Mouse (Mus musculus): ENCODE measurements around the gene Top2b. TPM values are rescaled to one million over a fixed set of nuclear protein-coding genes. Genes with fewer than 3 reads are reported as not detected.

Gene Top2b
- 8.1 and 14.9 TPM in 2 replicates for polyA plus RNA-seq (2012; rRNA removed)

GRCm38 (mm10) chr14:16364878-16365337, at the start of gene Top2b:
TSS of gene Top2b (plus strand) at chr14:16365179.
- WGBS = under 1% methylated on average over 32 of the region's 32 CpGs
- TF ChIP-seq CTCF (IDR thresholded peaks at IDR 0.05; ENCODE audit: insufficient read depth, low read length) (no peak), POLR2A (IDR thresholded peaks at IDR 0.05; ENCODE audit: borderline replicate concordance, extremely low read depth, low read depth, low read length) (peak; percentile 86)
- peaks cover 13% of the 10 kb centered on the region for H3K4me1 ChIP-seq (ENCODE audit: control insufficient read depth, insufficient read depth, low read length)
- peak within 1 kb of the TSS; percentile 86 for H3K4me3 ChIP-seq (replicated peaks; ENCODE audit: extremely low read depth, low read depth, low read length)
- peak; percentile 96 for DNase-seq

DNA sequence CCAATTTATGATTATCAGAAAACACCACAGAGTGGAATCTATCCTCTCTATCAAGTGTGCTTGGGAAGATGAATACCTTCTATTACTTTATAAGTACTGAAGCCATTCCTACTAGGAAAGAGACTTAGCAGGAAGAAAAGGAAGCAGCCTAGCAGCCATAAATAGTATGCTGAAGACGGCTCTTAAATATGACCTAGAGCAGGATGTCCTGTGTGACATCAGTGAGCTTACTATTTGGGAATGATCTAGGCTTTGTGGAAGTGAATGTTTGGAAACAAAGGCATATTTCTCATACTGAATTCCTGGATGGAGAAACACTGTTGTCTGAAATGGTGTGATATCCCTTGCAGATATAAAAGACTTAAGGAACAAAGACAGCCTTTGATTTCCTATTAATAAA, 48.3 kb upstream of the Top2b start:
- Histone ChIP-seq H3K4me3 (replicated peaks; ENCODE audit: extremely low read depth, low read depth, low read length) (no peak overlapping the region), H3K4me1 (ENCODE audit: control insufficient read depth, insufficient read depth, low read length) (peaks cover 9% of the 10 kb centered on the region)
- WGBS = 33% methylated on average over 1 of the region's 1 CpGs
- no peak for TF ChIP-seq CTCF (IDR thresholded peaks at IDR 0.05; ENCODE audit: insufficient read depth, low read length)
- no peak for TF ChIP-seq POLR2A (IDR thresholded peaks at IDR 0.05; ENCODE audit: borderline replicate concordance, extremely low read depth, low read depth, low read length)
- DNase-seq = no peak

- TF ChIP-seq POLR2A (IDR thresholded peaks at IDR 0.05; ENCODE audit: borderline replicate concordance, extremely low read depth, low read depth, low read length) (no peak), CTCF (IDR thresholded peaks at IDR 0.05; ENCODE audit: insufficient read depth, low read length) (no peak)
- DNase-seq = no peak
- WGBS = 90% methylated on average over 2 of the region's 2 CpGs
- H3K4me1 ChIP-seq (ENCODE audit: control insufficient read depth, insufficient read depth, low read length) = peaks cover 3% of the 10 kb centered on the region; the same call in 1 of the 2 replicates
- no peak overlapping the region for H3K4me3 ChIP-seq (replicated peaks; ENCODE audit: extremely low read depth, low read depth, low read length)
Measured at GRCm38 (mm10) chr14:16319818-16320217, 45.2 kb upstream of the Top2b start.

DNA sequence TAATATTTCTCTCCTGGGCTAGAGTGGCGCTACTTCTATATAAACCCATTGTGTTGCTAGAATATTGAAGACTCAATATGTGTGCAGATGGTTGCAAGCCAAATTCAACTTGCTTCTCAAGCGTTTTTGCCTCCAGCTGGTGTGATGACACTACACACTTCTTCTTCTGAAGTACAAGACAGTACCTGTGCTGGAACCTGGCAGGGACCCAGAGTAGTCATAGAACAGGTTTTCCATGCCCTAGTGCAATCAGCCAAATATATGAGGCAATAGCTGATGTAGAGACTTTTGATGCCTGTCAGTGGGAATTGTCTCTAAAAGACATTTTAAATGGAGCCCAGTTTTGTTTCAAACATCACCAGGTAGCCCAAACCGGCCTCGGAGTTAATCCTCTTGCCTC, 40.6 kb upstream of the Top2b start:
- Histone ChIP-seq H3K4me1 (ENCODE audit: control insufficient read depth, insufficient read depth, low read length) (no peaks in the 10 kb centered on the region), H3K4me3 (replicated peaks; ENCODE audit: extremely low read depth, low read depth, low read length) (no peak overlapping the region)
- no peak for DNase-seq
- 83% methylated on average over 4 of the region's 4 CpGs for WGBS
- TF ChIP-seq POLR2A (IDR thresholded peaks at IDR 0.05; ENCODE audit: borderline replicate concordance, extremely low read depth, low read depth, low read length) (no peak), CTCF (IDR thresholded peaks at IDR 0.05; ENCODE audit: insufficient read depth, low read length) (no peak)

GRCm38 (mm10) chr14:16325208-16325607, 39.8 kb upstream of the Top2b start:
- TF ChIP-seq POLR2A (IDR thresholded peaks at IDR 0.05; ENCODE audit: borderline replicate concordance, extremely low read depth, low read depth, low read length) (no peak), CTCF (IDR thresholded peaks at IDR 0.05; ENCODE audit: insufficient read depth, low read length) (no peak)
- Histone ChIP-seq H3K4me3 (replicated peaks; ENCODE audit: extremely low read depth, low read depth, low read length) (no peak overlapping the region), H3K4me1 (ENCODE audit: control insufficient read depth, insufficient read depth, low read length) (no peaks in the 10 kb centered on the region)
- DNase-seq = no peak
- 20% methylated on average over 1 of the region's 1 CpGs for WGBS

DNA sequence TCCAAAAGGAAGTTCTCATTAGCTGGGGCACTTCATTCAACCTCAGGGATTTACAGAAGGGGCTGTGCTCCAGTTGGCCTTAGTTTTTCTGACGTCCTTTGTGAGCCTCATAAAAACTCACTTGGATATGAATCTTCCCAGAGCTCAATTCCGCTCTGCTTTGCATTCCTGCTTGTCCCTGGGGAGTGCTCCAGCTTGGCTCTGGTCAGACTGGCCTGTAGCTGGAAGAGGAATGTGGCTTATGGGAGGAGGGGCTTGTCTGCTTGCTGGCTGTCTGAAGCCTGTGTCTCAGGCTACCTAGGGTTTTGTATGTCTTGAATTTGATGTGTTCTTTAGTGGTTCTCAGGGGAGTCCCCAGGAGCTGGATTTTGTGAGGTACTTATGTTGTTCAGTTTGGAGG, 36.4 kb upstream of the Top2b start:
- no peak for TF ChIP-seq POLR2A (IDR thresholded peaks at IDR 0.05; ENCODE audit: borderline replicate concordance, extremely low read depth, low read depth, low read length)
- TF ChIP-seq CTCF (IDR thresholded peaks at IDR 0.05; ENCODE audit: insufficient read depth, low read length) = no peak
- H3K4me1 ChIP-seq (ENCODE audit: control insufficient read depth, insufficient read depth, low read length) = no peaks in the 10 kb centered on the region
- DNase-seq = no peak
- 22% methylated on average over 2 of the region's 2 CpGs for WGBS
- H3K4me3 ChIP-seq (replicated peaks; ENCODE audit: extremely low read depth, low read depth, low read length) = no peak overlapping the region

- 44% methylated on average over 5 of the region's 5 CpGs for WGBS
- no peak for TF ChIP-seq CTCF (IDR thresholded peaks at IDR 0.05; ENCODE audit: insufficient read depth, low read length)
- TF ChIP-seq POLR2A (IDR thresholded peaks at IDR 0.05; ENCODE audit: borderline replicate concordance, extremely low read depth, low read depth, low read length) = no peak
- DNase-seq = no peak
- Histone ChIP-seq H3K4me3 (replicated peaks; ENCODE audit: extremely low read depth, low read depth, low read length) (no peak overlapping the region), H3K4me1 (ENCODE audit: control insufficient read depth, insufficient read depth, low read length) (no peaks in the 10 kb centered on the region)
Measured at GRCm38 (mm10) chr14:16328959-16329480, 36.0 kb upstream of the Top2b start.

GRCm38 (mm10) chr14:16329756-16330155, 35.2 kb upstream of the Top2b start:
- Histone ChIP-seq H3K4me3 (replicated peaks; ENCODE audit: extremely low read depth, low read depth, low read length) (no peak overlapping the region), H3K4me1 (ENCODE audit: control insufficient read depth, insufficient read depth, low read length) (no peaks in the 10 kb centered on the region)
- DNase-seq = no peak
- no peak for TF ChIP-seq POLR2A (IDR thresholded peaks at IDR 0.05; ENCODE audit: borderline replicate concordance, extremely low read depth, low read depth, low read length)
- no peak for TF ChIP-seq CTCF (IDR thresholded peaks at IDR 0.05; ENCODE audit: insufficient read depth, low read length)
- WGBS = 56% methylated on average over 3 of the region's 3 CpGs

DNA sequence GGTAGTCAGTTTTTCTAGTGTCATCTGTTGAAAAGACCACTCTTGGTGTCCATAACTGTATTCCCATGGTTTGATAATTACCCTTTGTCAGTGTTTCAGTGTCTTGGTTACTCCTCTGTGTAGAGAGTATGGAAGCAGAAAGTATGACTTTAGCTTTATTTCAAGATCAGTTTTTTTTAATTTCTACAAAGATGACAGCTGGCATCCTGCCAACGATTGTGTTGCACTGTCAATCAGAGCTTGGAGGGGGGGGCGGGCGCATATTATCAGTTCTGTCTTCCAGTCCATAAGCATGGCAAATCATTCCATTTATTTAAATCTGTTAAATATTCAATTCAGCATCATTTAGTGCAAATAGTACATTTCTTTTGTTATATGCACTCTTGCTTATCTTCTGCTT, 30.7 kb upstream of the Top2b start:
- 77% methylated on average over 3 of the region's 3 CpGs for WGBS
- no peak for TF ChIP-seq POLR2A (IDR thresholded peaks at IDR 0.05; ENCODE audit: borderline replicate concordance, extremely low read depth, low read depth, low read length)
- no peak for TF ChIP-seq CTCF (IDR thresholded peaks at IDR 0.05; ENCODE audit: insufficient read depth, low read length)

GRCm38 (mm10) chr14:16335835-16336417, 29.1 kb upstream of the Top2b start:
- DNase-seq = no peak
- Histone ChIP-seq H3K4me1 (ENCODE audit: control insufficient read depth, insufficient read depth, low read length) (no peaks in the 10 kb centered on the region; the same call in 1 of the 2 replicates), H3K4me3 (replicated peaks; ENCODE audit: extremely low read depth, low read depth, low read length) (no peak overlapping the region)
- no peak for TF ChIP-seq CTCF (IDR thresholded peaks at IDR 0.05; ENCODE audit: insufficient read depth, low read length)
- TF ChIP-seq POLR2A (IDR thresholded peaks at IDR 0.05; ENCODE audit: borderline replicate concordance, extremely low read depth, low read depth, low read length) = no peak
- WGBS = 52% methylated on average over 3 of the region's 3 CpGs

More for the DNA sequence above, 30.7 kb upstream of the Top2b start:
- H3K4me1 ChIP-seq (ENCODE audit: control insufficient read depth, insufficient read depth, low read length) = no peaks in the 10 kb centered on the region; the same call in 1 of the 2 replicates
- no peak for DNase-seq
- H3K4me3 ChIP-seq (replicated peaks; ENCODE audit: extremely low read depth, low read depth, low read length) = no peak overlapping the region
